Mouse (Mus musculus) embryonic facial prominence, embryonic 13.5 days (tissue): ENCODE results near the gene 4930544D05Rik. TPM values are rescaled to one million over a fixed set of nuclear protein-coding genes. Genes with fewer than 3 reads are reported as not detected.
A peak's percentile ranks its signal among the peaks of the same experiment; 100 is the strongest.
"Not testable (repeated sequence)": the region's sequence is repeated elsewhere in the genome, so short reads cannot be mapped to it uniquely, and the experiment has no call there.

Source experiments
- ATAC-seq: fragments of 200-750 bp; cut with Nextera tagmentation; 2 replicates; pipeline ENCODE4 v1.8.0; 2017; ENCODE audit warnings: low read depth; ENCODE audit not compliant: insufficient number of reproducible peaks, insufficient read depth, low FRiP score, low TSS enrichment
- H3K27ac ChIP-seq: fragments of 300-500 bp; sonication (generic); 2 replicates; pipeline ENCODE4 v1.5.1; 2015; ENCODE audit warnings: moderate library complexity, mild to moderate bottlenecking, inconsistent platforms
- H3K27me3 ChIP-seq: fragments of 300-500 bp; sonication (generic); 2 replicates; pipeline ENCODE4 v1.6.1; 2015; ENCODE audit warnings: mild to moderate bottlenecking, inconsistent platforms
- H3K36me3 ChIP-seq: fragments of 300-500 bp; sonication (generic); 2 replicates; pipeline ENCODE4 v1.6.1; 2015; ENCODE audit warnings: mild to moderate bottlenecking, inconsistent platforms
- H3K4me1 ChIP-seq: fragments of 300-500 bp; sonication (generic); 2 replicates; pipeline ENCODE4 v1.6.1; 2015; ENCODE audit warnings: inconsistent platforms
- H3K4me2 ChIP-seq: fragments of 300-500 bp; sonication (generic); 2 replicates; pipeline ENCODE4 v1.6.1; 2015; ENCODE audit warnings: moderate library complexity, mild to moderate bottlenecking, inconsistent platforms
- H3K4me3 ChIP-seq: fragments of 300-500 bp; sonication (generic); 2 replicates; pipeline ENCODE4 v1.5.1; 2015; ENCODE audit warnings: mild to moderate bottlenecking, inconsistent platforms
- H3K9ac ChIP-seq: fragments of 300-500 bp; sonication (generic); 2 replicates; pipeline ENCODE4 v1.6.1; 2015; ENCODE audit warnings: mild to moderate bottlenecking, inconsistent platforms
- H3K9me3 ChIP-seq: fragments of 300-500 bp; sonication (generic); 2 replicates; pipeline ENCODE4 v1.6.1; 2016; ENCODE audit warnings: inconsistent platforms
- WGBS: fragments of 180-500 bp; shearing (Covaris S2); methylation state at CpG from one replicate; pipeline ENCODE4 v1.1.7; 2015; ENCODE audit warnings: mixed read lengths; 5-methylcytosine and 5-hydroxymethylcytosine counted together
- polyA plus RNA-seq: library from polyadenylated mRNA; unstranded; fragments of >200 nt; fragmentation: Nextera tagmentation; extraction: Ambion mirVana; gene quantifications from 2 replicates; pipeline ENCODE4 v1.2.1, GENCODE M21; 2015

The 4930544D05Rik gene
- not detected in 2 replicates for polyA plus RNA-seq

DNA sequence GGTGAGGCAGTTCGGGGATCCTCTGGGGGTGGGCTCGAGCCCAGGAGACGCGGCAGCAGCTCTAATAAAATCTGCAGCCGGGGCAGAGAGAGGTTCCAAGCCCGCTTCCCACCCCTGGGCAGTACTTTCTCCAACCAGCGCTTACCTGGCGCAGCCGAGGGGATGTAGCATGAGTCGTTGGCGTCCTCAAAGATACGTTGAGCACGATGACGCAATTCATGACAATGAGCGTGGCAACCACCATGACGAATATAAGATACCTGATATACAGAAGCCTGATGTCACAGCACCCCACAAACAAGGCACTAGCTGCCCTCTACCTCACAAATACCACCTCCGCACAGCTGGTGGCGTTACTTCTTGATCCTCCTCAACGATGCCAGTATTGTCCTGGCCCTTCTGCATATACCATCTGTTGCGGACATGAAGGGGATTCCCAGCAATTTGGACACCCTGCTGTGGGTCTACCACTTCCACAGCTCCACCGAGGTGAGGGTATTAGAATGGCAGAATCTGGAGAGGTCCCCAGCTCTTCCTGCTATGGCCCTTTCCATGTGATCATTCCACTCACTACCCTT, at the start of gene 4930544D05Rik:
TSS of gene 4930544D05Rik (plus strand) at position 333 of the 578 bp plus-strand sequence.
- 14% methylated on average over 21 of the region's 21 CpGs for WGBS
- no peaks in the 10 kb centered on the region for H3K9me3 ChIP-seq
- ATAC-seq, result no peak
- H3K36me3 ChIP-seq, result peaks cover 27% of the 10 kb centered on the region
- H3K27ac ChIP-seq, result peak within 1 kb of the TSS; percentile 28; the same call in 1 of the 2 replicates
- H3K4me3 ChIP-seq, result peak within 1 kb of the TSS; percentile 42
- peaks cover 18% of the 10 kb centered on the region for H3K4me1 ChIP-seq
- H3K9ac ChIP-seq, result peak within 1 kb of the TSS; percentile 67
- peaks cover 7% of the 10 kb centered on the region; the same call in 1 of the 2 replicates for H3K27me3 ChIP-seq
- peak within 1 kb of the TSS; percentile 77 for H3K4me2 ChIP-seq

DNA sequence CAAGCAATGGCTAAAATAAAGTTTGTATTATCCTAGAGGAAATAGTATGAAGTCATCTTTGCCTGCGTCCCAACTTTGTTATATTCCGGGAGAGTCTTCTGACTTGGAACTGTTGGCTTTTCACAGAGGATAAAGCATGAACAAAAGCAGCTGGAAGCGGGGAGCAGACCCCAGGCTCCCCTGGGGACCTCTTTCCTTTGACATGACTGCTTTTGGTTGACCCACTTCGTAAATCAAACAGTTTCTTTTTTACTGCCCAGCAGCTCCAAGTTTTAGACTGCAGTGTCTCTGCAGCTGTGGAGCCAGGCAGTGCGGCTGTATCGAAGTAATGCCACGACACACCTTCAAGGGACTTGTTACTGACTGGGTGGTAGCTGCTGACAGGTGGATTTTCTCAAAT, 49.1 kb upstream of the 4930544D05Rik start:
- Histone ChIP-seq H3K27me3 (no peaks in the 10 kb centered on the region), H3K9ac (no peak overlapping the region; the same call in 1 of the 2 replicates), H3K4me3 (no peak overlapping the region), H3K36me3 (peaks cover 13% of the 10 kb centered on the region), H3K9me3 (no peaks in the 10 kb centered on the region), H3K4me1 (peaks cover 23% of the 10 kb centered on the region), H3K27ac (no peak overlapping the region), H3K4me2 (no peak overlapping the region)
- ATAC-seq, result no peak
- 82% methylated on average over 7 of the region's 7 CpGs for WGBS

DNA sequence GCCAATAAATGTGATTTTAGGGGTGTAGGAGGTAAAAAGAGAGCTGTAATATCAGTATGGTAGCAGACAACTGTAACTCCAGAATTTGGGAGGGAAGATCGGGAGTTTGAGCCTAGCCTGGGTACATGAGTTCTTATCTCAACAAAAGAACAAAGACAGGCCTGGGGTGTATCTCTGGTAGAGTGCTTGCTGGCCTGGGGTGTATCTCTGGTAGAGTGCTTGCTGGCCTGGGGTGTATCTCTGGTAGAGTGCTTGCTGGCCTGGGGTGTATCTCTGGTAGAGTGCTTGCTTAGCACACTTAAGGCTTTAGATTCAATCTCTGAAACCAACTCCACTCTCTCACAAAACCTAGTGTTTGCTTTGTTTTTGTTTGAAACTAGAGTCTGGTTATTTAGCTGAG, 45.0 kb upstream of the 4930544D05Rik start:
- WGBS, result 90% methylated on average over 1 of the region's 1 CpGs
- not testable (repeated sequence) for ATAC-seq, H3K4me3 ChIP-seq, H3K4me2 ChIP-seq, H3K9ac ChIP-seq, H3K27ac ChIP-seq, H3K9me3 ChIP-seq, H3K4me1 ChIP-seq, H3K27me3 ChIP-seq
- peaks cover 13% of the 10 kb centered on the region for H3K36me3 ChIP-seq

DNA sequence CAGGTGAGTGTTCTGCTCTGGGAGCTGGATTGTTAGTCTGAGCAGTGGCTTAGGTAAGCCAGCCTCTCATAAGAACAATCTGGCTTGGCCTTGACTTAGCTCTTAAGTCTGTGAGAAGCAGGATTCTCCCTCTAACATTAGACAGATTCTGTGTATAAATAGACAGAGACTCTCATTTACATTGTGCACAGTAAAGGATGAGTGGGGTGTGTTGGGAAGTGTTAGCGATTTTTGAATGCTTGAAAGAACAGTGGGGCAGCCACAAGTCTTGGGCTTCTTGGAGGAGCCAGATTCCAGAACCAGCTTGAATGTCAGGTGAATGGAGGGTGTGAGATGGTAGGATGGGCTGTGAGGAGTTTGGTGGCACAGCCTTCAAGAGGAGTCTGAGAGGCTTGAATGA, 44.0 kb upstream of the 4930544D05Rik start:
- H3K9ac ChIP-seq, result no peak overlapping the region
- ATAC-seq, result no peak

DNA sequence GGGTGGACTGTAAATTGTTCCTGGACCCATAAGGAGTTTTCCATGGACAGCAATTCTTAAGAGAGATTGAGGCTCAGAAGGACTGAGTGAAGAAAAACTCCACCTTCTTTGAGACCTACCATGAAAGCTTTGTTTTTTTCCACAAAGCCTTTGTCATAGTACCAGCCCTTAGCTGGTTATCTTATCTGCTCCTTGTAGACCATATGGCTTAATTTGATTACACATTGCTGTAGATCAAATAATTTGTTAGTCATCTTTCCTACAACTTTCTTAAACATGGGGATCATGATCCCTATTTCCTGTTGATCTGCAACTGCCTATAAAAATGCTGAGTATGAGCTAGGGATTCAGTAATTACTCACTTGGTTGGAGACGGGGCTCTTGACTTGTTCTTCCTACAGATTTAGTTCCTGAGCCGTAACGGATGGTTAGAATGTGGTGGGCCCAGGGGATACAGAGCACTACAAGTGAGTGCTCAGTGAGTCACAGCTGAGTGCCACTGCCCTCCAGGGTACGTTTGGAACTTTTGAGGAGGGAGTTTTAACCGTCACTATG, 43.2 kb upstream of the 4930544D05Rik start:
- Histone ChIP-seq H3K4me1 (peaks cover 18% of the 10 kb centered on the region), H3K9ac (no peak overlapping the region), H3K36me3 (peaks cover 7% of the 10 kb centered on the region), H3K27me3 (no peaks in the 10 kb centered on the region), H3K27ac (no peak overlapping the region), H3K4me3 (no peak overlapping the region), H3K9me3 (no peaks in the 10 kb centered on the region), H3K4me2 (no peak overlapping the region)
- WGBS, result 54% methylated on average over 5 of the region's 5 CpGs
- no peak for ATAC-seq

More for the DNA sequence above, 44.0 kb upstream of the 4930544D05Rik start:
- H3K4me2 ChIP-seq, result no peak overlapping the region
- WGBS, result 94% methylated on average over 1 of the region's 1 CpGs
- no peaks in the 10 kb centered on the region for H3K9me3 ChIP-seq
- H3K27ac ChIP-seq, result no peak overlapping the region
- H3K27me3 ChIP-seq, result no peaks in the 10 kb centered on the region
- H3K36me3 ChIP-seq, result peaks cover 12% of the 10 kb centered on the region
- peaks cover 10% of the 10 kb centered on the region for H3K4me1 ChIP-seq
- no peak overlapping the region for H3K4me3 ChIP-seq

DNA sequence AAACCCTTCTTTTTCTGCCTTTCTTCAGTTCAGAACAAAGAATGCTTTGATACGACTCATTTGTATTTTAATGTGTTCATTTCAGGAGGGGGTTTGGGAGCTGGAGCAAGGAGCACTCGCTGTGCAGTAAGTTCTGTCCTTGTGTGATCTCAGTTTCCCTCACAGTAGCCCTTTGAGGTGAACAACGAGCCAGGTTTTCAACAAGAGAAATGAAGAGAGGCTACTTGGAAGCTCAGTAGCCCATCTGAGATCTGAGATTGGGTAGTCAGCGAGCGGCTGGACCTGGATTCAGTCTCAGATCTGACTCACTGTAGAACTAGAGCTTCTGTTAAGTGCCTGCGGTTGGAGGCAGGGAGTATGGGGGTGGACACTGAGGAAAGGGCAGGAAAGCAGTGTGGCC, 41.8 kb upstream of the 4930544D05Rik start:
- H3K4me3 ChIP-seq, result no peak overlapping the region
- H3K36me3 ChIP-seq, result no peaks in the 10 kb centered on the region; the same call in 1 of the 2 replicates
- H3K27ac ChIP-seq, result no peak overlapping the region
- no peak for ATAC-seq
- H3K9ac ChIP-seq, result no peak overlapping the region
- H3K4me2 ChIP-seq, result no peak overlapping the region
- H3K9me3 ChIP-seq, result no peaks in the 10 kb centered on the region
- peaks cover 33% of the 10 kb centered on the region for H3K4me1 ChIP-seq
- WGBS, result 70% methylated on average over 6 of the region's 6 CpGs
- no peaks in the 10 kb centered on the region for H3K27me3 ChIP-seq

DNA sequence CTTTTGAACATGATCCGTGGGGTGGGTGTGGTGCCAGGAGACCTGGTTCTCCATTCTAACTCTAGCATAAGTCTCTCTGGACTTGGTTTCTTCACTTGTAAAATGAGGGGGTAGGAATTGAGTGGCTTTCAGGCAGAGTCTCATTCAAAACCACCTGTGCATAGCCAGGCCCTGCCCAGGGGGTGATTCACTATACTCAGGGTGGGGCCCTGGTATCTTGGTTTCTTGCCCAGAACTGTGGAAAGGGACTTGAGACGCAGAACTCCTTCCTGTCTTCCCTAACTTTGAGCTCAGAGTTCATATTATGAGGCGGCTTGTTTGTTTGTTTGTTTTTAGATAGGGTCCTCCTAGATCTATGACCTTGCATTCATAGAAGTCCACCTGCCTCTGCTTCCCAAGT, 38.4 kb upstream of the 4930544D05Rik start:
- WGBS, result 73% methylated on average over 3 of the region's 3 CpGs
- H3K9ac ChIP-seq, result no peak overlapping the region
- H3K4me2 ChIP-seq, result no peak overlapping the region
- no peaks in the 10 kb centered on the region for H3K9me3 ChIP-seq
- no peaks in the 10 kb centered on the region for H3K27me3 ChIP-seq
- no peak for ATAC-seq
- no peak overlapping the region for H3K4me3 ChIP-seq
- peaks cover 54% of the 10 kb centered on the region for H3K4me1 ChIP-seq
- H3K36me3 ChIP-seq, result no peaks in the 10 kb centered on the region; the same call in 1 of the 2 replicates
- H3K27ac ChIP-seq, result peak overlapping the region; percentile 71; the same call in 1 of the 2 replicates

DNA sequence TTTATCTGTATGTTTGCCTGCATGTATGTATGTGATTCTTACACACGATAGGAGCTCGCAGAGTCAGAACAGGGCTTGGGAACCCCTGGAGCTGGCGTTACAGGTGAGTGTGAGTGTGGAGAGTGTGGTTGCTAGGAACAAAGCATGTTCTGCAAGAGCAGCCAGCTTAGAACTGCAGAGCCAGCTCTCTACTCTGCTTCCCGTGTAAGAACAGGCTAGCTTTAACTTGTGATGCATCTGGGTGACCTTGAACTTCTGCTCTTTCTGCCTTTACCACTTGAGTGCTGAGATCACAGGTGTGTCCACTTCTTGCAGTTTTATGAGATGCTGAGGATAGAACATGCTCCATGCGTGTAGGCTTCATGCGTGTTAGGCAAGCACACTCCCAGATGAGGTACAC, 36.7 kb upstream of the 4930544D05Rik start:
- H3K9me3 ChIP-seq, result no peaks in the 10 kb centered on the region
- H3K9ac ChIP-seq, result no peak overlapping the region
- ATAC-seq, result no peak
- H3K36me3 ChIP-seq, result no peaks in the 10 kb centered on the region; the same call in 1 of the 2 replicates
- peak overlapping the region; percentile 71; the same call in 1 of the 2 replicates for H3K27ac ChIP-seq
- peaks cover 66% of the 10 kb centered on the region for H3K4me1 ChIP-seq
- H3K4me3 ChIP-seq, result no peak overlapping the region
- WGBS, result 83% methylated on average over 6 of the region's 6 CpGs
- H3K4me2 ChIP-seq, result no peak overlapping the region
- no peaks in the 10 kb centered on the region for H3K27me3 ChIP-seq

DNA sequence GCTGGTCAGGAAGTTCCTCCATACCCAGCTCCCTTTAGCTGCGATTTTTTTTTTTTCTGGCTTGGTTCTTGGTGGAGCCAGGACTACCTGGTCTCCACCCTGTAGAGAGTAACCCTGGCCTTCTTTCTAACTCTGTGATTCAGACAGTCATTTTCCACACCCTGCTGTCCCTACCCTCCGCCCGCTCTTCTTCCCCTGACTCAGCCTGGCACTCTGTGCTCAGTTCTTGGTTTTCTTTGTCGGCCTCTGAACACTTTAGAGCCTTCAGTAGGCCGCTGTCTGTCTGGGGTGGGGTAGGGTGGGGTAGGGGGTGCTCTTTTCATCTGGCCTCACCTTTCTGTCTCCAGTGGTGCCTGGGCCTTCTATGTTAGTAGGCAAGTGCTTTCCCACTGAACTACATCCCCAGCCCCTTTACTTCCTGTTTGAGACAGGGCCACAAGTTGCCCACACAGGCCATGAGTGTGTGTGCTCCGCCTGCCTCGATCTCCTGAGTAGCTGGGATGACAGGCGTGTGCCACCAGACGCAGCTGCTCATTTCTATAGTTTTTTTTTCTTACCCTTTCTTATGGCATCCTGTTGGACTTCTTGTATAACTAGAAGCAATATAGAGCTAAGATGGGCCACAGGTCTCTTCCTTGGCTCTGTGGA, 35.8 kb upstream of the 4930544D05Rik start:
- Histone ChIP-seq H3K9me3 (no peaks in the 10 kb centered on the region), H3K27ac (peak overlapping the region; percentile 48), H3K36me3 (no peaks in the 10 kb centered on the region; the same call in 1 of the 2 replicates), H3K4me2 (no peak overlapping the region), H3K9ac (0 out of 2 replicates have a peak overlapping the region, but pooled peaks have one; percentile 40), H3K4me1 (peaks cover 75% of the 10 kb centered on the region), H3K27me3 (no peaks in the 10 kb centered on the region), H3K4me3 (no peak overlapping the region)
- 76% methylated on average over 9 of the region's 9 CpGs for WGBS
- no peak for ATAC-seq

DNA sequence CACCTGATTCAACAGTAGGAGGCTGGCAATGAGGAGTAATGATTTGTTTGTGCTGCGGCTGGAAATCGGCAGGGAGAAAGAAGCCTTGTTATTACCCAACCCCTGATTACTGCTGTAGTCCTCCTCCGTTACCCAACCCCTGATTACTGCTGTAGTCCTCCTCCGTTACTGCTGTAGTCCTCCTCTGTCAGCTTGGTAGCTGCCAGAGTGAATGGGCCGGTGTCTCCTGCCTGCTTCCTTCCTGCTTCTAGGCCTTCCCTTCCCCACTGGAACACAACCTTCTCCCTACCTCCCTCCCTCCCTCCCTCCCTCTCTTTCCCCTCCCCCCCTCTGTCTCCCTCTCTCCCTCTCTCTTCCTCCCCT, 35.3 kb upstream of the 4930544D05Rik start:
- Histone ChIP-seq H3K4me2 (no peak overlapping the region), H3K27me3 (no peaks in the 10 kb centered on the region), H3K4me3 (no peak overlapping the region), H3K9me3 (no peaks in the 10 kb centered on the region), H3K4me1 (peaks cover 80% of the 10 kb centered on the region), H3K9ac (0 out of 2 replicates have a peak overlapping the region, but pooled peaks have one; percentile 40), H3K27ac (peak overlapping the region; percentile 48; the same call in 1 of the 2 replicates), H3K36me3 (no peaks in the 10 kb centered on the region; the same call in 1 of the 2 replicates)
- WGBS, result 41% methylated on average over 5 of the region's 5 CpGs
- ATAC-seq, result no peak

DNA sequence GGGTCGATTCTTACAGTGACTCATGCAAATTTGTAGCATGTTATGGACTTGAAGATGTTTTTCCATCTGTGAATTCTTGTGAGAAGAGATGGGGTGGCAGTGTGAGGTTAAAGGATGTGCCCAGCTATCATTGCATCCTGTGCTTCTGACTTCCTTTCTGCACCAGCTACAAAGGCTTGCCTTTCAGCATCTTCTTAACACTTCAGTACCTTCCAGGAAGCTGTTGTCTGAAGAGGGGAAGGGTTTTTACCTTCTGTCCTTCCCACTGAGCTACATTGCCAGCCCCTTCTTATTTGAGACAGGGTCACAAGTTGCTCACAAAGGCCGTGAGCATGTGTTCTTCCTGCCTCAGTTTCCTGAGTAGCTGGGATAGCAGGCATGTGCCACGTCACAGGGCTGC, 34.7 kb upstream of the 4930544D05Rik start:
- peaks cover 86% of the 10 kb centered on the region for H3K4me1 ChIP-seq
- H3K27ac ChIP-seq, result no peak overlapping the region
- WGBS, result 79% methylated on average over 3 of the region's 3 CpGs
- H3K27me3 ChIP-seq, result no peaks in the 10 kb centered on the region
- no peak overlapping the region for H3K4me2 ChIP-seq
- H3K4me3 ChIP-seq, result no peak overlapping the region
- no peak for ATAC-seq
- H3K9me3 ChIP-seq, result no peaks in the 10 kb centered on the region
- no peaks in the 10 kb centered on the region for H3K36me3 ChIP-seq
- no peak overlapping the region for H3K9ac ChIP-seq

DNA sequence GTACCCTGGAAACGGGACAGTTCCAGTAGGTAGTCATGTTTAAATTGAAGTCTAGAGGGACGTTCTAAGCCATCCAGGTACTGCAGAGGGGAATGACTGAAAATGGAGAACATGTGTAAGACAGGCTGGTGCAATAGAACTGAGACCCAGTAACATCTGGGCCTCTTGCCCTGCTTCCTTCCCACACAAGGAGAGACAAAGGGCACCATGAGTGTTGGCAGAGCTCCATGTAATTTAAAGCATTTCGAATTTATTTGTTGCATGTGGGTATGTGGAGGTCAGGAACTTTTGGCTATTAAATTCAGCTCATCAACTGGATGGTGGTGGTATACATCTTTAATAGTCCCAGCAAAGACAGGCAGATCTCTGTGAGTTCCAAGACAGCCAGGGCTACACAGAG, 33.5 kb upstream of the 4930544D05Rik start:
- 30% methylated on average over 3 of the region's 3 CpGs for WGBS
- ATAC-seq, result no peak
- H3K27ac ChIP-seq, result peak overlapping the region; percentile 80; the same call in 1 of the 2 replicates
- no peaks in the 10 kb centered on the region for H3K9me3 ChIP-seq
- H3K36me3 ChIP-seq, result no peaks in the 10 kb centered on the region
- no peak overlapping the region for H3K4me3 ChIP-seq
- no peak overlapping the region for H3K9ac ChIP-seq
- no peaks in the 10 kb centered on the region for H3K27me3 ChIP-seq
- no peak overlapping the region for H3K4me2 ChIP-seq
- peaks cover 78% of the 10 kb centered on the region for H3K4me1 ChIP-seq
